Mouse (Mus musculus): ENCODE data around the gene Dusp22. TPM values are rescaled to one million over a fixed set of nuclear protein-coding genes. Genes with fewer than 3 reads are reported as not detected.

Gene Dusp22
- total RNA-seq, 1 experiment from 2014 or later: 30.8 TPM

DNA sequence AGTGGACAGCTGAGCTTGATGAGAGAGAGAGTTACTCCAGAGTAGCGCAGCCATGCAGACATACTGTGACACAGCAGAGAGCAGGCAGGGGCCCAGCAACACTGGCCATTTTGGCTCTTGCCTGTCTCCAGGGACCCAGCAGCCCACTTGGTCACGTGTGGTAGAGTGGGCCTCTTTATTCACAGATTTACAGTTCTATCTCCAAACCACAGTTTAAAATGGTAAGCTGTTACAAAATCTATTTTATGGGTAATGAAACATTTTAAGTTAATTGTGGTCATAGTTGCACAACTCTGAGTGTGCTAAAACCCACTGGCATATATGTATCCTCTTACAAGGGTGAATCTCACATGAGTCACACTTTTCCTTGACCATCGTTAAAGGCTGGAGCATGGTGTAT, 9.5 kb downstream of the Dusp22 start:
- no peak for DNase-seq

DNA sequence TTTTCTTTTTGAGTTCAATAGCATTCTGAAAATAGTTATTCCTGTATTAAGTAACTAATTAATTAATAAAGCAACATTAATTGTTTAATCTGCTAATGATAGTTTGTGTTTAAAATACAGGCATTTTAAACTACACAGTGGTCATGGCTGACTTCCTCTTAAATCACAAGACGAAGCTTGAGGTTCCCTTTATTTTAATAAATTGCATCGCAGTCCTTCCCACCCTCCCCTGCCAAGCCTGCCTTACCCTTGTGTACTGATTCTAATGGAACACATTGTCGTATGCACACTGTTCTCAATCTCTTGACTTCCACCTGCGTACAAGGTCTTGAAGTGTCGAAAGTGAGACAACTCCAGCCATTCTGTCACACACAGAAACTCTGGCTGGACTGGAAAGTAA, 14.1 kb downstream of the Dusp22 start:
- no peak for DNase-seq

DNA sequence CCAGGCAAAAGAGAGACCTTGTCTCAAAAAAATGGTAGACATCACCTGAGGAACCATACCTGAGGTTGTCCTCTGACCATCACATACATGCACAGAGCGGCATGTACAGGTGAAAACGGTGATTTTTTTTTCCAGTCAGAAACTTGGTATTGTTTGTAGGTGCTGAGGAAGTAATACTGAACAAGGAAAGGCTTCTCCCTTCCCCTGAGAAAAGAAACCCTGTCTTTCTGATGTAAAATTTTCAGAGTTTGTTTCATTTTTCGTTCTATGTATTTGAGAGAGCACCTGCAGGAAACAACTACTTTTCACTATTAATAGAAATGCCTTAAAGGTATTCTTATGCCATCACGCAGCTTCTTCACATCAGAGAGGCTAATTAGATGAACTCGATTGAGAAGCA, 19.0 kb downstream of the Dusp22 start:
- no peak for DNase-seq

DNA sequence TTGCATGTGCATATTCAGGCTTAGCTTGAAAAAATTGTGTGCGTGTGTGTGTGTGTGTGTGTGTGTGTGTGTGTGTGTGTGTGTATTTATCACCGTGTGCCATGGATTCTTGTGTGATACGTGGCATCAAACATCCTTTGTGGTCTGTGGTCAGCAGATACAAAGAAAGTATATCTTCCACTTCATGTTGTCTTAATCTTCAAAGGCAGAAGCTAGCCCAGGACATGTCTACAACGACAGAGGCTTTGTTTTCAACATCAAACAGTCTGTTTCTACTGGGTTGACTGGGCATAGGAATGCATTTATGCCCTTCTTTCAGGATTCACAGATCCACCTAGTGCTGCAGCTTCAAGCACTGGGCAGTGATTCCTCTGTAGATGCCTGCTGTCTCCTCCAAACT, 22.1 kb downstream of the Dusp22 start:
- DNase-seq: no peak

DNA sequence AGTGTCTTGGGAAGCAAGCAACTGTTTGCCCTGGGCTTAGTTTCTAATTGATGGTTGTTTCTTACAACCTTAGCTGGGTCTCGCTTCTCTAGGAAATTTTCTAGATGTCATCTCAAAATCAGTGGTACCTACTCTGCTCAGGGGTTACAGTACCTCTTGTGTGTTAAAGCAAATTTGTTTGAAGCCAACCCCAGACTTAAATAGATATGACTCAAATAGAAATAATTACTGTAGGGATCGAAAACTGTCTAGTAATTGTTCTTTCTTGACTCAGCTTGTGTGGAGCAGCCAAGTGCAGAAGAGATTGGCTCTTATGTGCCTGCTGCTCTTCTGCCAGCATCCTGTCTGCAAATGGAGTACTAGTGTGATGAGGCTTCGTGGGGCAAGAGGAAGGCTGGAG, 22.5 kb downstream of the Dusp22 start:
- DNase-seq: no peak

DNA sequence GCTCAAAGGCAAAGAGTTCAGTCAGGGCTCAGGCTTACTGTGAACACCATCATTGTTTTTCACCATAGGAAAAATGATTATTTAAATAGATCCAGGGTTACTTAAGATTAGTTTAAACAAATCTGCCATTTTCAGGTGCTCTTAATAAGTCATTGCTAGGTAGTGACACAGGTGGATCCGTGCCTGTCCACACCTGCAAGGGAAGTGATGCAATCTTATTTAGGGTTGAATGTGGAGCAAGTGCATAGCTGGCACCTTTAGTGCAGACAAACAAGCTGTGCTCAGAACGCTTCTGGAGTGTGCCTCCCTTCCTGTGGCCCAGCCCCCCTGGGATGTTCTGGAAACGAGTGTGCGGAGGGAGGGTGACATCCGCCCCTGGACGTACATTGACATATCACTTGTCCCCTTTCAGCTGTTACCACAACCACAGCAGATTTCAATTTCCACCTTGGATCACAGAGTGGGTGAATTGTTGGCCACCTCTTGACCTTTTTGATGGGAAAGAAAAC, 24.9 kb downstream of the Dusp22 start:
- no peak for DNase-seq

DNA sequence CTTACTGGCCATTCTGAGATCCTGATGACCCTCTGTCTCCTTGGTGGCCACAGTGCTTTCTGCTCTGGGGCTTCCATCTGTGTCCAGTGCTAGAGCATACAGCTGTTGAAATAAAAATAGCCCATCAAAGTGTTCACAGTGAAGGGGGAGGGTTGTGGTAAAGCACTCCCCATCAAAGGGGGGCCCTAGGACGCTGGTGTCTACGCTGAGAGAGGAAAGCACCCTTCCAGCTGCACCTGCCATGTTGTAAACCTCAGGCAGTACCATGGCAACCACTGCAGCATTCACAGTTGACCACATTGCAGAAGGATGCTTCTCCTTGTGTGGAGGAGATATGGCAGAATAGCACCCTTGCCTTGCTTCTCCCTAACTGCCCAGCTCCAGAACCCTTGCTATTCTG, 26.2 kb downstream of the Dusp22 start:
- DNase-seq: no peak

- no peak for DNase-seq
These were observed 28.3 kb downstream of the Dusp22 start for GRCm38 (mm10) chr13:30688035-30688616.

GRCm38 (mm10) chr13:30689475-30689874, 29.7 kb downstream of the Dusp22 start:
- DNase-seq: no peak

DNA sequence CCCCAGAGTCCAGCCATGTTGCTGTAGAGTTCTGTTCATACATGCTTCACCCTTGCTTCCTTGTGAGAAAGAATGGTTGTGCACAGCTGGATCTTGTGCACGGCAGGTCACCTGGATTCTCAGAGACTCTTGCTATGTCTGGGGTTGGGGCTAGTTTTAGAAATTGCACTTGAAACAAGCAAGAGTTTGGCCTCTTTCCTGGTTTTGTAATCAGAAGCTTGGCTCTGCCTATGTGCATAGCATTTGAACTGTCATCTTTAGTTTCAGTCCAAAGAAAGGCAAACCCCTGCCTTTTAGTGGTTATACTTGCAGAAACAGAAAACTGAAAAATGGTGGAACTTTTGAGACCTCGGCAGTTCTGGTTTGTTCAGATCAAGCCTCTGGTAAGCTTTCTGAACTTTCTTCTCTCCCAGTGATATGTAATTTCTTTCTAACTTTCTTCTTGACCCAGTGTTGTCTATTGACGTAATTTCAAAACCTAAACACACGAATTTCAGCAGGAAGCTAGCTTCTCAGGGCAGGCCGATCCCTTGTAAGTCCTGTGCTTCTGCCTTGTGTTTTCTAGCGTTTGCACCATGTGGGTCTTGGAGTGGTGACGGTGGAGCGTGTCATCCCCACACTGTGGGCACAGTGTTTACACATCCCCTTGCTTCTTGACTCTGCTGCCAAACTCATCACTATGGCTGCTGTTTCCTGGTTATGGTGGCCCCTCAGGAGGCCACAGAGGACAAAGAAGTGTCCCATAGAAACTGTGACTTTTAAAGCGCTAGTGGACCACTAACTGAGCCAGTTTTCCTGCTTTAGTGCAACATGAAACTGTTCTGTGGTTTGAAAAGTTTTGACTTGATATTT, 31.9 kb downstream of the Dusp22 start:
- DNase-seq: no peak

DNA sequence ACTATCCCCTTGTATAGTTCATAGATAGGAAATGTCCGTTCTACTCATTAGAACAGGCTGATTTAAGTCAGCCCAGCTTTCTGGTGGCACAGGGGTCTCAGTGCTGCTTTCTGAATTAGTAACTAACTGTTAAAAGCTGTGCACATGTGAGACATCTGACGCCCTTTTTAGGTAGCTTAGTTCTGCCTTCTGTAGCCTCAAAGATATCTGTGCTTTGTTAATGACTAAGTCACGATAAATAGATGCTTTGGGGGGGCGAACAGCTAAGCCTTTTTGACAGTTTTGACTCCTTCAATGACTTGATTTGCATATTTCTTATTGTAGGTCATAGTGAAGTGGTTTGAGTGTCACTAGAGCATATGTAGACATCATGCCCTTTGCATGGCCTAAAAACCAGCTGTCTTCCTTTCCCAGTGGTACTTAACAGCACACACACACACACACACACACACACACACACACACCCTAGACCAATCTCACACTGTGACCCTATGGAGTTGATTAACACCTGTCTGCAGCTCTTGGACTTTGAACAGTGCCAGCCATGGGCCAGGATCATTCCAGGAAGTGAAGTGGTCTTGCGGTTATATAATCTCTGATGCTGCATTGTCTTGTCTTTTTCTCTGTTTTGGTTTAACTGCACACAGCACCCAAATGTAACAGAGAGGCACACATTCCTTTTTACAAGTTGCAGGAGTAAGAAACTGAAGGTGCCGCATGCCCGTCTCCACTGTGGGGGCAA, 33.0 kb downstream of the Dusp22 start:
- DNase-seq: no peak

GRCm38 (mm10) chr13:30695232-30695631, 35.4 kb downstream of the Dusp22 start:
- no peak for DNase-seq

- no peak for DNase-seq
These were observed 36.1 kb downstream of the Dusp22 start for GRCm38 (mm10) chr13:30695890-30696289.

DNA sequence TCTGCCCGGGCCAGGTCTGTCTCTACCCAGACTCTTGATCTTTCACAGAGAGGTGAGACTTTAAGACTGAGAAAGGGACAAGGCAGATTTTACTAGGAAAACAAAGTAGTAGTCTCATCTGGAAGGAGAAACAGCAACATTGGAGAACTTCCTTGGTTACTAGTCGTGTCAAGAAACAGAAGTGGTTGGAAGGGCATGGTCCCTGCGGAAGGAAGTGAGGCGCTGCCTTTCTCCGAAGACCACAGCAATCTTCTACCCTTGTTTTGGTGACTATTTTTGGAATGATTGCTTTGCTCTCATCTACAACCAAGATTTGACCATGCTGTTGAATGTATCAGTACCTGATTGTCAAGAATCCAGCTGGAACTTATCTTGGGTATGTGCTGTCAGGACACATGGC, 38.1 kb downstream of the Dusp22 start:
- DNase-seq: no peak

GRCm38 (mm10) chr13:30702695-30703094, 42.9 kb downstream of the Dusp22 start:
- no peak for DNase-seq

- DNase-seq: no peak
These were observed 44.7 kb downstream of the Dusp22 start for GRCm38 (mm10) chr13:30704246-30705095.

- no peak for DNase-seq
These were observed 51.3 kb downstream of the Dusp22 start for GRCm38 (mm10) chr13:30711066-30711465.

GRCm38 (mm10) chr13:30711711-30712110, 51.9 kb downstream of the Dusp22 start:
- no peak for DNase-seq

GRCm38 (mm10) chr13:30712280-30712679, 52.5 kb downstream of the Dusp22 start:
- DNase-seq: no peak

DNA sequence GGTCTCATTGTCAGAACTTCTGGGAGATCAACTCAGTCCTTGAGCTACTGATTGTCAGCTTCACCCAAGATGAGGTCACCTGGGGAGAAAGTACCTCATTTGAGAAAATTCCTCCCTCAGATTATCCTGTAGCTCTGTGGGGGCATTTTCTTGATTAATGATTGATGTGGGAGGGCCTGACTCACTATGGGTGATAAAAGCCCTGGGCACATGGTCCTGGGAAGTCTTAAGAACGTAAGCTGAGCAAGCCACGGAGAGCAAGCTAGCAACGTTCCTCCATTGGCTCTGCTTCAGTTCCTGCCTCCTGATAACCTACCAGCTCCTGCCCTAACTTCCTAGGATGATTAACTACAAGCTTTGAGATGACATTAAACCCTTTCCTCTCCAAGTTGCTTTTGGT, 53.8 kb downstream of the Dusp22 start:
- DNase-seq: no peak

- no peak for DNase-seq
These were observed 54.8 kb downstream of the Dusp22 start for GRCm38 (mm10) chr13:30714552-30714951.

GRCm38 (mm10) chr13:30715060-30715459, 55.3 kb downstream of the Dusp22 start:
- no peak for DNase-seq
